Mouse (Mus musculus) hematopoietic multipotent progenitor cell, adult 10-12 weeks (in vitro differentiated cells): Measurements from ENCODE around the gene Sumo2. TPM values are rescaled to one million over a fixed set of nuclear protein-coding genes. Genes with fewer than 3 reads are reported as not detected.

Experiments used
- polyA plus RNA-seq: library from polyadenylated mRNA; stranded (reverse); fragments of >175 nt; gene quantifications from 2 replicates; pipeline ENCODE4 v1.2.3, GENCODE M21; 2012; ENCODE audit warnings: low replicate concordance

The Sumo2 gene
- 92.3 and 235 TPM in 2 replicates for polyA plus RNA-seq

GRCm38 (mm10) chr11:115536038-115536681, at the start of gene Sumo2:
Sumo2 (minus strand) TSS chr11:115536276.

DNA sequence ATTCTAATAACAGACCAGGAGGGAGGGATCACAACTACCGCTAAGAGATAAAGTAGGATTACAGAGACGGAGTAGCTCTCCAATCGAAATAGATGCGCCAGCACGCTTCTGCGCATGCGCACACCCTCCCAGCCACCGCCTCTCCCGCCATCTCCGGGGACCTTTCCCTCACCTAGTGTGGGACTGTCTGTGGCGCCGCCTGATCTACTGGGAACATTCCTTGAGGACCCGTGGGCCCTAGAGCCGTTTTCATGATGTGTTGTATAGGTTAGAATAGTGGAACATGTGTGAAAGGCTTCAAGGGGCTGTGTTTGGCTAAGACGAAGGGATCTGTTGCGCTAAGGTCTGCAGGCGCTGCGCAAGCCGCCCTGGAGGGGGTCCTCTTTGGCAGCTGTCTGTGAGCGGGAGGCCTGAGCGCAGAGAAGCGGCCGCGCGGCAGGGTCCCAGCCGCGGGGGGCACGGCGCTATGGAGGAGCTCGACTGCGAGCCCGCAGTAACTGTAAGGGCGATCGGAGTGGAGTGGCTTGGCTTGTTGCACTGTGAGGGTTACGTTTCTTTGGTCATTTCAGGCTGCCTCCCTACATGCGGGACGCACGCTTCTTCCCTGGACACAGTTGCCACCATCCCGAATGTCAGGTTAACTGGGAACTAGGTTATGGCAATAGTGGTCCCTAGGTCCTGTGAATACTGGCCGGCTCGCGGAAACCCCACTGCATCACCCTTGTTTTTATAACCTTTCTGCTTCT, 28.2 kb upstream of the Sumo2 start, which contains the start of gene Nup85:
Nup85 (plus strand) TSS at position 371 of the 746 bp plus-strand sequence.

GRCm38 (mm10) chr11:115514238-115514663, 21.8 kb downstream of the Sumo2 start, which contains the start of gene Jpt1:
Jpt1 (minus strand) TSS chr11:115514387.

GRCm38 (mm10) chr11:115491356-115492083, 44.6 kb downstream of the Sumo2 start, which contains the start of gene Nt5c:
Nt5c (minus strand) TSS chr11:115491862.

DNA sequence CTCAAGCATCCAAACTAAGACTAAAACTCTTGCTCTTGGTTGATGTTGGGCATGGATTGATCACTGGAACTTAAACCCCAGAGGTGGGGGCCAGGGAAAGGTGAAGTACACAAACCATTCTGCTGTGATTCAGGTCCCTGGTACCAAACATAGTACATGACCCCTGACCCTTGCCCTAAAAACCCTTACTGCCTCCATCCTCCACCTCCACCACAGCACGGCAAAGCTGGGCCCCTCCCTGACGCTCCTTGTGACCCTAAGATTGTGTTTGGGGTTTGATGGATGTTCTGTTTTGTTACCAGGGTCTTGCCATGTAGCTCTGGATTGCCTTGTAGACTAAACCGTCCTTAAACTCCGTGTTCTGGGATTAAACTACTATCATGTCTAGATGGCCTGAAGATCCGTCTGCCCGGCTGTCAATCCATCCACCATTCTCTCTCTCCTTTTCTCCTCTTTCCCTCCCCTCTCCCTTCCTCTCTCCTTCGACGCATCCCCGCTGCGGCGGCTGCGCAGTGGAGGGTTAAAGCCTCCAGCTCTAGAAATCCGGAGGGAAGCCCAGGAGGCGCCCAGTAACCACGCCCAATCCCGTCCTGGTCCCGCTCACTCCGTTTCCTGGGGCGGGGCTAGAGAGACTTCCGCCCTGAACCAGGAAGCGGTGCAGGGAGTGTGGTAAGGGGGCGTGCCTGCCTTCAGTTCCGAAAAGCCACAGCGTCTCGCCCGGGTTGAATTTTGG, 60.9 kb downstream of the Sumo2 start, which contains the start of gene Armc7:
Armc7 (plus strand) TSS at position 643 of the 733 bp plus-strand sequence.

Other genes starting within 250 kb of the Sumo2 start
- 0.40 and 0.51 TPM in 2 replicates for gene Fads6, start 238.6 kb downstream of the Sumo2 start, polyA plus RNA-seq
- gene Otop2, start 229.1 kb downstream of the Sumo2 start, polyA plus RNA-seq: not detected in 2 replicates
- 0.42 TPM in 1 of 2 replicates, not detected in the other for gene Ush1g, start 214.2 kb downstream of the Sumo2 start, polyA plus RNA-seq
- gene Otop3, start 201.5 kb downstream of the Sumo2 start, polyA plus RNA-seq: 0.04 and 0.09 TPM in 2 replicates
- 9.7 and 10.9 TPM in 2 replicates for gene Hid1, start 168.5 kb downstream of the Sumo2 start, polyA plus RNA-seq
- gene Cdr2l, start 154.4 kb downstream of the Sumo2 start, polyA plus RNA-seq: 0.38 and 0.57 TPM in 2 replicates
- 47.1 and 50.2 TPM in 2 replicates for gene Mrpl58, start 132.5 kb downstream of the Sumo2 start, polyA plus RNA-seq
- gene Atp5h, start 116.3 kb downstream of the Sumo2 start, polyA plus RNA-seq: 10.1 and 103 TPM in 2 replicates
- 29.7 and 94.9 TPM in 2 replicates for gene Kctd2, start 116.1 kb downstream of the Sumo2 start, polyA plus RNA-seq
- gene Trim80, start 95.7 kb downstream of the Sumo2 start, polyA plus RNA-seq: 0.07 TPM in 1 of 2 replicates, not detected in the other
- gene Slc16a5, start 73.8 kb downstream of the Sumo2 start, polyA plus RNA-seq: 5.6 and 10.2 TPM in 2 replicates
- 137 and 301 TPM in 2 replicates for gene Armc7, start 60.6 kb downstream of the Sumo2 start, polyA plus RNA-seq
- 133 and 179 TPM in 2 replicates for gene Nt5c, start 44.4 kb downstream of the Sumo2 start, polyA plus RNA-seq
- 264 and 267 TPM in 2 replicates for gene Jpt1, start 21.9 kb downstream of the Sumo2 start, polyA plus RNA-seq
- 7.0 and 16.9 TPM in 2 replicates for gene Nup85, start 28.2 kb upstream of the Sumo2 start, polyA plus RNA-seq
- gene Mrps7, start 67.6 kb upstream of the Sumo2 start, polyA plus RNA-seq: 21.2 and 30.2 TPM in 2 replicates
- 106 and 161 TPM in 2 replicates for gene Gga3, start 67.8 kb upstream of the Sumo2 start, polyA plus RNA-seq
- 92.1 and 155 TPM in 2 replicates for gene Mif4gd, start 76.7 kb upstream of the Sumo2 start, polyA plus RNA-seq
- gene Slc25a19, start 92.0 kb upstream of the Sumo2 start, polyA plus RNA-seq: 71.6 and 118 TPM in 2 replicates
- 109 and 136 TPM in 2 replicates for gene Grb2, start 172.3 kb upstream of the Sumo2 start, polyA plus RNA-seq
- 59.6 and 65.3 TPM in 2 replicates for gene Tmem94, start 229.2 kb upstream of the Sumo2 start, polyA plus RNA-seq